Mouse (Mus musculus) small intestine, adult 2 months (tissue): ENCODE data around the gene Syna.

Experiments used
- CTCF ChIP-seq: fragments of 200-500 bp; IDR thresholded peaks from 2 replicates; pipeline ENCODE4 v1.5.1; 2012; ENCODE audit warnings: low read depth, mild to moderate bottlenecking, control low read depth, inconsistent platforms, low read length, moderate library complexity, mixed read lengths; ENCODE audit not compliant: insufficient replicate concordance, insufficient read length; ENCODE audit errors: extremely low read depth
- POLR2A ChIP-seq: fragments of 200-500 bp; IDR thresholded peaks from 2 replicates; pipeline ENCODE4 v1.6.1; 2012; ENCODE audit warnings: low read depth, mild to moderate bottlenecking, control low read depth, inconsistent platforms, low read length, moderate library complexity

DNA sequence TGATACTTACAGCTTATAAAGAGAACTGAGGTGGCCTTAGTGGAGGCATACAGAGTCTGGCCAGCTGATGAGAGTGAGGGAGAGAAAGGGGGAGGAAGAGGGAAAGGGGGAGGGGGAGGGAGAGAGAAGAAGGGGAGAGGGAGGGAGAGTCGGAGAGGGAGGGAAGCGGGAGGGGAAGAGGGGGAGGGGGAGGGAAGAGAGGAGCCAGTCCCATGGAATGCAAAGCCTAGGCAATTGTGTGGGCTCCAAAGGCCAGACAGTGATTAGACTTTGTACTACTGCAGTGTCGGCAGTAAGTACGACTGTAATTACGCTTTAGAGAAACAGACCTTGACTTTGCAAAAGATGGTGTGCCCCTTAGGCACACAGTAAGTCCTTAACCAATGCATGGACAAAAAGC, 11.7 kb downstream of the Syna start:
- no peak for TF ChIP-seq CTCF
- TF ChIP-seq POLR2A: no peak
